Mouse (Mus musculus) inflammation-experienced regulatory T-cells (primary cell): Measurements from ENCODE around the gene Cd209b. TPM values are rescaled to one million over a fixed set of nuclear protein-coding genes. Genes with fewer than 3 reads are reported as not detected.

ENCODE experiments used
- polyA plus RNA-seq, 2 experiments: library from polyadenylated mRNA; unstranded; fragments of 100-300 nt; shearing (Covaris generic); gene quantifications; one replicate each; pipeline ENCODE4 v1.2.1; 2017

The Cd209b gene
- under 1 TPM in 1 of 2 experiments, not detected in 1; 0.73 TPM for polyA plus RNA-seq

DNA sequence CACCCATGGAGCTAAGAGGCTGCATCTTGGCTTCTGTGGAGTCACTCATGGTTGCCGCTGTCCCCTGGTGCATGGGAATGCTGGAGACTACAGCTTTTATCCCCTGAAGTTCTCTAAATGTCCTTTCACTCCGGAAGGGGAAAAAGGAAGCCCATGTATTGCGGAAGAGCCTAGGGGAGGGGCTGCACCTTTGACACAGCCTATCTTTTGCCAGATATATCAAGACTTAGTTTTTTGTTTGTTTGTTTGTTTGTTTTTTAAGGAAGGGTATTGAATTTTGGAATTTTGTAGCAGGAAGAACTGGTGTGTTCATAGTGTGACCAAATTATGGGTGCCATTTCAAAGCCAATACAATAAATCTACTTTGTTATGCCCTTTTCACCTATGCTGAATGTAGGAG lies at the start of gene Cd209b:
Gene Cd209b, minus strand, starts transcription at position 101 of the 400 bp plus-strand sequence.

DNA sequence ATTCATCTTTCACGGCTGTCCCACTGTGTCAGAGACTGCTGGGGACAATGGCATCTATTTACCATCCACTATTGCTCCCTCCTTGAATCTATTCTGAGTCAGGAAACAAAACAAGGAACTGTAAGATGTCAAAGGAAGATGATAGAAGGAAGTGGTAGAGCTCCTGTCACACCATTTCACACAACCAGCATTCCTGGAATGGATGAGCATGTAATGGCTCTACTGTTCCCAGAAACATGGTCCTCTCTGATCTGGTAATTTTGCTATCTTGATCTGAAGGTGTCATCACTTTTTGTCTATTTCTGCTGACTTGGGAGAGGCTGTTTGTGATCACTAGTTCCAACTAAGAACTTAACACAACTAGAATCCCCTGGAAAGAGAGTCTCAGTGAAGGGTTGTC lies 28.0 kb upstream of the Cd209b start, which contains the start of gene Cd209c:
Gene Cd209c, minus strand, starts transcription at position 101 of the 400 bp plus-strand sequence.

DNA sequence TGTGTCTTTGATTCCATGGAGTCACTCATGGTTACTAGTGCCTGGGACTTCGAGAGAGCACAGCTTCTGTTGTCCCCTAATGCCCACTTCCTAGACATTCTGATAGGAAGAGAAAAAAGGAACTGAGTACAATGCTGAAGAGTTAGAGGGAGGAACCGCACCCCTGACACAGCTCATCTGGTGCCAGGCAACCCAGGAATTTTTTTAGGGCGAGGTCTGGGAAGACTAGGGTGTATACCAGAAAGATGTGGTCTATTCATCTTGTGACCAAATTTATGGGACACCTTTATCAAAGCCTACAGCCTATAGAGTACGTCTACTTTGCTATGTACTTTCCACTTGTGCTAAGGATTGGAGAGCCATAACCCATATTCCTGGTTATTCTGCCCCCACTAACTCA lies 48.2 kb downstream of the Cd209b start, which contains the start of gene Cd209d:
Gene Cd209d, minus strand, starts transcription at position 101 of the 400 bp plus-strand sequence.

Other genes with a start within 250 kb of the Cd209b start
- 10 to 100 TPM in 1 of 2 experiments, 1 to 10 TPM in 1; 1.7 to 16.7 TPM for gene Fcer2a, start 232.7 kb downstream of the Cd209b start, polyA plus RNA-seq
- under 1 TPM in 1 of 2 experiments, not detected in 1; 0.53 TPM for gene Clec4g, start 206.2 kb downstream of the Cd209b start, polyA plus RNA-seq
- 1 to 10 TPM in 1 of 2 experiments, not detected in 1; 2.8 TPM for gene Cd209a, start 177.9 kb downstream of the Cd209b start, polyA plus RNA-seq
- gene Cd209e, start 72.5 kb downstream of the Cd209b start, polyA plus RNA-seq, result under 1 TPM; 0.31 to 0.67 TPM
- gene Cd209d, start 48.3 kb downstream of the Cd209b start, polyA plus RNA-seq, result not detected
- 1 to 10 TPM in 1 of 2 experiments, under 1 TPM in 1; 0.48 to 1.5 TPM for gene Cd209c, start 27.9 kb upstream of the Cd209b start, polyA plus RNA-seq
- gene Cd209f, start 179.0 kb upstream of the Cd209b start, polyA plus RNA-seq, result 1 to 10 TPM in 1 of 2 experiments, not detected in 1; 1.3 TPM
- gene Cd209g, start 207.3 kb upstream of the Cd209b start, polyA plus RNA-seq, result 1 to 10 TPM in 1 of 2 experiments, under 1 TPM in 1; 0.34 to 1.9 TPM
- gene Evi5l, start 239.7 kb upstream of the Cd209b start, polyA plus RNA-seq, result 10 to 100 TPM; 15.1 to 18.0 TPM